Mouse (Mus musculus) heart, embryonic 14.5 days (tissue): ENCODE results near the gene Rftn1. TPM values are rescaled to one million over a fixed set of nuclear protein-coding genes. Genes with fewer than 3 reads are reported as not detected.

Experiments used
- ATAC-seq: fragments of 200-750 bp; cut with Nextera tagmentation; 2 replicates; pipeline ENCODE4 v1.8.0; 2017; ENCODE audit warnings: low read depth, moderate TSS enrichment; ENCODE audit not compliant: insufficient number of reproducible peaks, insufficient read depth, low FRiP score
- H3K27ac ChIP-seq, 2 experiments: fragments of 200-500 bp in 1 of 2; fragments of 300-500 bp in 1 of 2; sonication (generic) in 1 of 2; replicated peaks in 1 of 2; 2 replicates each; pipeline ENCODE4 v1.5.1; 2012 to 2014; ENCODE audit warnings: low read depth in 2 of 2, low read length in 2 of 2, control low read depth in 1 of 2, mild to moderate bottlenecking in 1 of 2, mixed read lengths in 1 of 2; ENCODE audit not compliant: control insufficient read depth in 1 of 2, insufficient read depth in 1 of 2
- H3K27me3 ChIP-seq: fragments of 300-500 bp; sonication (generic); 2 replicates; pipeline ENCODE4 v1.6.1; 2014; ENCODE audit warnings: mild to moderate bottlenecking, low read length, control low read depth; ENCODE audit not compliant: control insufficient read depth, insufficient read depth
- H3K36me3 ChIP-seq: fragments of 300-500 bp; sonication (generic); 2 replicates; pipeline ENCODE4 v1.6.1; 2014; ENCODE audit warnings: mild to moderate bottlenecking, control low read depth, low read length, mixed read lengths; ENCODE audit not compliant: control insufficient read depth, insufficient read depth
- H3K4me1 ChIP-seq, 2 experiments: fragments of 200-500 bp in 1 of 2; fragments of 300-500 bp in 1 of 2; sonication (generic) in 1 of 2; 2 replicates each; pipeline ENCODE4 v1.6.1; 2012 to 2014; ENCODE audit warnings: low read length in 2 of 2, control low read depth in 1 of 2, mixed read lengths in 1 of 2; ENCODE audit not compliant: control insufficient read depth in 2 of 2, insufficient read depth in 2 of 2
- H3K4me2 ChIP-seq: fragments of 300-500 bp; sonication (generic); 2 replicates; pipeline ENCODE4 v1.6.1; 2014; ENCODE audit warnings: mild to moderate bottlenecking, low read length
- H3K4me3 ChIP-seq, 2 experiments: fragments of 200-500 bp in 1 of 2; fragments of 300-500 bp in 1 of 2; sonication (generic) in 1 of 2; 2 replicates each; pipeline ENCODE4 v1.5.1; 2012 to 2014; ENCODE audit warnings: low read length in 2 of 2, mild to moderate bottlenecking in 2 of 2, control low read depth in 1 of 2, low read depth in 1 of 2, moderate library complexity in 1 of 2; ENCODE audit not compliant: control insufficient read depth in 1 of 2, insufficient read depth in 1 of 2
- H3K9ac ChIP-seq: fragments of 300-500 bp; sonication (generic); 2 replicates; pipeline ENCODE4 v1.6.1; 2014; ENCODE audit warnings: mild to moderate bottlenecking, low read length
- H3K9me3 ChIP-seq: fragments of 300-500 bp; sonication (generic); 2 replicates; pipeline ENCODE4 v1.6.1; 2016; ENCODE audit warnings: low read length, control low read depth; ENCODE audit not compliant: control insufficient read depth
- WGBS: fragments of 180-500 bp; shearing (Covaris S2); extraction: QIAGEN DNeasy Blood & Tissue Kit; methylation state at CpG from one replicate; pipeline ENCODE4 v1.1.7; 2014; 5-methylcytosine and 5-hydroxymethylcytosine counted together
- polyA plus RNA-seq: library from polyadenylated mRNA; unstranded; fragments of >200 nt; fragmentation: Nextera tagmentation; extraction: Ambion mirVana; gene quantifications from 2 replicates; pipeline ENCODE4 v1.2.1, GENCODE M21; 2014

Rftn1 gene
- polyA plus RNA-seq, 1 experiment from 2014 or later = 26.2 TPM

- Histone ChIP-seq H3K4me1 (peaks cover 8 to 18% of the 10 kb centered on the region in 2 experiments), H3K4me3 (no peak overlapping the region), H3K9me3 (no peaks in the 10 kb centered on the region), H3K9ac (no peak overlapping the region), H3K27ac (no peak overlapping the region), H3K36me3 (0 out of 2 replicates have a peak, but pooled peaks cover 5% of the 10 kb centered on the region), H3K4me2 (no peak overlapping the region), H3K27me3 (no peaks in the 10 kb centered on the region)
- no peak for ATAC-seq
- 58% methylated on average over 10 of the region's 10 CpGs for WGBS
Measured at GRCm38 (mm10) chr17:50135466-50135865, 55.0 kb downstream of the Rftn1 start.

- Histone ChIP-seq H3K4me2 (no peak overlapping the region), H3K4me3 (no peak overlapping the region), H3K36me3 (0 out of 2 replicates have a peak, but pooled peaks cover 5% of the 10 kb centered on the region), H3K27me3 (no peaks in the 10 kb centered on the region), H3K27ac (no peak overlapping the region), H3K9ac (no peak overlapping the region), H3K4me1 (peaks cover 10 to 16% of the 10 kb centered on the region in 2 experiments), H3K9me3 (no peaks in the 10 kb centered on the region)
- 92% methylated on average over 4 of the region's 4 CpGs for WGBS
- ATAC-seq = no peak
Measured at GRCm38 (mm10) chr17:50131698-50132097, 58.8 kb downstream of the Rftn1 start.

- H3K27ac ChIP-seq = no peak overlapping the region
- peaks cover 4 to 5% of the 10 kb centered on the region in 2 experiments for H3K4me1 ChIP-seq
- 0 out of 2 replicates have a peak, but pooled peaks cover 3% of the 10 kb centered on the region for H3K36me3 ChIP-seq
- H3K27me3 ChIP-seq = no peaks in the 10 kb centered on the region
- ATAC-seq = no peak
- 83% methylated on average over 4 of the region's 4 CpGs for WGBS
- no peak overlapping the region for H3K4me3 ChIP-seq
- H3K9me3 ChIP-seq = no peaks in the 10 kb centered on the region
- no peak overlapping the region for H3K4me2 ChIP-seq
- no peak overlapping the region for H3K9ac ChIP-seq
Measured at GRCm38 (mm10) chr17:50130421-50130820, 60.1 kb downstream of the Rftn1 start.

- Histone ChIP-seq H3K9me3 (no peaks in the 10 kb centered on the region), H3K36me3 (no peaks in the 10 kb centered on the region), H3K4me3 (no peak overlapping the region), H3K4me2 (no peak overlapping the region), H3K4me1 (peaks cover 4 to 11% of the 10 kb centered on the region in 2 experiments; a peak in 3 of 4 replicates), H3K9ac (no peak overlapping the region), H3K27ac (no peak overlapping the region), H3K27me3 (no peaks in the 10 kb centered on the region)
- no peak for ATAC-seq
- 80% methylated on average over 3 of the region's 3 CpGs for WGBS
Measured at GRCm38 (mm10) chr17:50128392-50128791, 62.1 kb downstream of the Rftn1 start.

- Histone ChIP-seq H3K9ac (no peak overlapping the region), H3K27me3 (no peaks in the 10 kb centered on the region), H3K27ac (no peak overlapping the region), H3K4me3 (no peak overlapping the region), H3K4me1 (peaks cover 6 to 18% of the 10 kb centered on the region in 2 experiments), H3K36me3 (no peaks in the 10 kb centered on the region), H3K4me2 (no peak overlapping the region), H3K9me3 (no peaks in the 10 kb centered on the region)
- no peak for ATAC-seq
- 79% methylated on average over 9 of the region's 9 CpGs for WGBS
Measured at GRCm38 (mm10) chr17:50127045-50127813, 63.2 kb downstream of the Rftn1 start.

- Histone ChIP-seq H3K9me3 (no peaks in the 10 kb centered on the region), H3K9ac (no peak overlapping the region), H3K4me2 (no peak overlapping the region), H3K4me1 (peaks cover 8 to 19% of the 10 kb centered on the region in 2 experiments), H3K27ac (no peak overlapping the region), H3K27me3 (no peaks in the 10 kb centered on the region), H3K36me3 (no peaks in the 10 kb centered on the region), H3K4me3 (no peak overlapping the region)
- ATAC-seq = no peak
- WGBS = 64% methylated on average over 2 of the region's 2 CpGs
Measured at GRCm38 (mm10) chr17:50126545-50126944, 63.9 kb downstream of the Rftn1 start.

- no peak overlapping the region for H3K27ac ChIP-seq
- H3K9me3 ChIP-seq = no peaks in the 10 kb centered on the region
- no peak overlapping the region for H3K4me2 ChIP-seq
- H3K27me3 ChIP-seq = no peaks in the 10 kb centered on the region
- H3K4me1 ChIP-seq = peaks cover 11 to 24% of the 10 kb centered on the region in 2 experiments
- no peaks in the 10 kb centered on the region for H3K36me3 ChIP-seq
- 75% methylated on average over 5 of the region's 5 CpGs for WGBS
- H3K4me3 ChIP-seq = no peak overlapping the region
- no peak for ATAC-seq
- no peak overlapping the region for H3K9ac ChIP-seq
Measured at GRCm38 (mm10) chr17:50125900-50126299, 64.6 kb downstream of the Rftn1 start.
